Mouse (Mus musculus) lung, postnatal 0 days (tissue): Measurements from ENCODE around the gene Rtca.

Experiments
- CTCF ChIP-seq: IDR thresholded peaks from 2 replicates; pipeline ENCODE4 v1.5.1; 2016; ENCODE audit warnings: antibody characterized with exemption, mild to moderate bottlenecking
- EP300 ChIP-seq: IDR thresholded peaks from 2 replicates; pipeline ENCODE4 v1.6.1; 2016; ENCODE audit warnings: antibody characterized with exemption, mild to moderate bottlenecking, control low read depth

- TF ChIP-seq CTCF (no peak), EP300 (no peak)
Observed at GRCm38 (mm10) chr3:116442788-116443187, 65.2 kb downstream of the Rtca start.
